Mouse (Mus musculus) embryonic facial prominence, embryonic 10.5 days (tissue): ENCODE data around the gene Exoc4. TPM values are rescaled to one million over a fixed set of nuclear protein-coding genes. Genes with fewer than 3 reads are reported as not detected.

Experiments used
- DNase-seq: peaks from one replicate; pipeline ENCODE4 v3.0.0-alpha.2; 2017; ENCODE audit warnings: low spot score
- H3K27ac ChIP-seq: fragments of 300-500 bp; sonication (generic); replicated peaks from 2 replicates; pipeline ENCODE4 v1.5.1; 2016; ENCODE audit warnings: mild to moderate bottlenecking
- H3K27me3 ChIP-seq: fragments of 300-500 bp; sonication (generic); replicated peaks from 2 replicates; pipeline ENCODE4 v1.6.1; 2016; ENCODE audit warnings: low read depth, mild to moderate bottlenecking; ENCODE audit not compliant: poor library complexity, severe bottlenecking
- H3K36me3 ChIP-seq: fragments of 300-500 bp; sonication (generic); replicated peaks from 2 replicates; pipeline ENCODE4 v1.6.1; 2016; ENCODE audit warnings: mild to moderate bottlenecking, moderate library complexity
- H3K4me1 ChIP-seq: fragments of 300-500 bp; sonication (generic); 2 replicates; pipeline ENCODE4 v1.6.1; 2016
- H3K4me3 ChIP-seq: fragments of 300-500 bp; sonication (generic); 2 replicates; pipeline ENCODE4 v1.5.1; 2016; ENCODE audit warnings: mild to moderate bottlenecking, moderate library complexity
- H3K9me3 ChIP-seq: fragments of 300-500 bp; sonication (generic); 2 replicates; pipeline ENCODE4 v1.6.1; 2016; ENCODE audit warnings: mild to moderate bottlenecking
- WGBS: fragments of 180-500 bp; shearing (Covaris S2); methylation state at CpG from one replicate; pipeline ENCODE4 v1.1.7; 2016; 5-methylcytosine and 5-hydroxymethylcytosine counted together
- polyA plus RNA-seq: library from polyadenylated mRNA; unstranded; fragments of >200 nt; fragmentation: Nextera tagmentation; extraction: Ambion mirVana; gene quantifications from 2 replicates; pipeline ENCODE4 v1.2.1, GENCODE M21; 2016

Exoc4 gene
- polyA plus RNA-seq, 1 experiment from 2014 or later, result 32.1 TPM

- no peaks in the 10 kb centered on the region for H3K36me3 ChIP-seq
- no peaks in the 10 kb centered on the region for H3K27me3 ChIP-seq
- no peak overlapping the region for H3K27ac ChIP-seq
- no peak for DNase-seq
- no peaks in the 10 kb centered on the region for H3K4me1 ChIP-seq
- no peaks in the 10 kb centered on the region for H3K9me3 ChIP-seq
- no peak overlapping the region for H3K4me3 ChIP-seq
- 90% methylated on average over 2 of the region's 2 CpGs for WGBS
These were observed 204.9 kb downstream of the Exoc4 start for GRCm38 (mm10) chr6:33453810-33454209.

- H3K27me3 ChIP-seq, result no peaks in the 10 kb centered on the region
- no peak overlapping the region for H3K4me3 ChIP-seq
- WGBS, result 64% methylated on average over 2 of the region's 2 CpGs
- no peak for DNase-seq
- no peaks in the 10 kb centered on the region for H3K9me3 ChIP-seq
- no peaks in the 10 kb centered on the region for H3K4me1 ChIP-seq
- no peaks in the 10 kb centered on the region for H3K36me3 ChIP-seq
- H3K27ac ChIP-seq, result no peak overlapping the region
These were observed 205.5 kb downstream of the Exoc4 start for GRCm38 (mm10) chr6:33454354-33454753.

GRCm38 (mm10) chr6:33455238-33455637, 206.4 kb downstream of the Exoc4 start:
- Histone ChIP-seq H3K27ac (no peak overlapping the region), H3K9me3 (no peaks in the 10 kb centered on the region), H3K4me1 (no peaks in the 10 kb centered on the region), H3K27me3 (no peaks in the 10 kb centered on the region), H3K36me3 (no peaks in the 10 kb centered on the region), H3K4me3 (no peak overlapping the region)
- 92% methylated on average over 1 of the region's 1 CpGs for WGBS
- DNase-seq, result no peak

GRCm38 (mm10) chr6:33464862-33465261, 216.0 kb downstream of the Exoc4 start:
- DNase-seq, result no peak
- 87% methylated on average over 3 of the region's 3 CpGs for WGBS
- Histone ChIP-seq H3K27ac (no peak overlapping the region), H3K4me1 (no peaks in the 10 kb centered on the region), H3K36me3 (no peaks in the 10 kb centered on the region), H3K4me3 (no peak overlapping the region), H3K27me3 (no peaks in the 10 kb centered on the region), H3K9me3 (no peaks in the 10 kb centered on the region)

- no peak for DNase-seq
- Histone ChIP-seq H3K36me3 (no peaks in the 10 kb centered on the region), H3K27ac (no peak overlapping the region), H3K27me3 (no peaks in the 10 kb centered on the region), H3K4me1 (no peaks in the 10 kb centered on the region), H3K4me3 (no peak overlapping the region), H3K9me3 (no peaks in the 10 kb centered on the region)
- 80% methylated on average over 3 of the region's 3 CpGs for WGBS
These were observed 216.5 kb downstream of the Exoc4 start for GRCm38 (mm10) chr6:33465392-33465791.

GRCm38 (mm10) chr6:33466168-33466839, 217.4 kb downstream of the Exoc4 start:
- Histone ChIP-seq H3K4me3 (no peak overlapping the region), H3K4me1 (no peaks in the 10 kb centered on the region), H3K36me3 (no peaks in the 10 kb centered on the region), H3K9me3 (no peaks in the 10 kb centered on the region), H3K27me3 (no peaks in the 10 kb centered on the region), H3K27ac (no peak overlapping the region)
- 89% methylated on average over 5 of the region's 5 CpGs for WGBS
- DNase-seq, result no peak

- H3K36me3 ChIP-seq, result no peaks in the 10 kb centered on the region
- H3K27me3 ChIP-seq, result no peaks in the 10 kb centered on the region
- no peaks in the 10 kb centered on the region for H3K9me3 ChIP-seq
- WGBS, result 91% methylated on average over 5 of the region's 5 CpGs
- DNase-seq, result no peak
- no peaks in the 10 kb centered on the region for H3K4me1 ChIP-seq
- H3K4me3 ChIP-seq, result no peak overlapping the region
- no peak overlapping the region for H3K27ac ChIP-seq
These were observed 219.6 kb downstream of the Exoc4 start for GRCm38 (mm10) chr6:33468480-33468879.

GRCm38 (mm10) chr6:33476134-33476533, 227.2 kb downstream of the Exoc4 start:
- Histone ChIP-seq H3K4me1 (no peaks in the 10 kb centered on the region), H3K9me3 (no peaks in the 10 kb centered on the region), H3K27ac (no peak overlapping the region), H3K27me3 (no peaks in the 10 kb centered on the region), H3K4me3 (no peak overlapping the region), H3K36me3 (no peaks in the 10 kb centered on the region)
- DNase-seq, result no peak
- WGBS, result 87% methylated on average over 2 of the region's 2 CpGs

- H3K4me1 ChIP-seq, result no peaks in the 10 kb centered on the region
- no peak for DNase-seq
- H3K4me3 ChIP-seq, result no peak overlapping the region
- no peaks in the 10 kb centered on the region for H3K36me3 ChIP-seq
- H3K27ac ChIP-seq, result no peak overlapping the region
- 85% methylated on average over 9 of the region's 9 CpGs for WGBS
- no peaks in the 10 kb centered on the region for H3K9me3 ChIP-seq
- H3K27me3 ChIP-seq, result no peaks in the 10 kb centered on the region
These were observed 235.7 kb downstream of the Exoc4 start for GRCm38 (mm10) chr6:33484568-33484967.

GRCm38 (mm10) chr6:33489788-33490187, 240.9 kb downstream of the Exoc4 start:
- no peak overlapping the region for H3K27ac ChIP-seq
- H3K4me1 ChIP-seq, result no peaks in the 10 kb centered on the region
- DNase-seq, result no peak
- H3K27me3 ChIP-seq, result no peaks in the 10 kb centered on the region
- WGBS, result 90% methylated on average over 2 of the region's 2 CpGs
- H3K36me3 ChIP-seq, result no peaks in the 10 kb centered on the region
- no peaks in the 10 kb centered on the region for H3K9me3 ChIP-seq
- H3K4me3 ChIP-seq, result no peak overlapping the region

- Histone ChIP-seq H3K36me3 (peaks cover 6% of the 10 kb centered on the region; the same call in 1 of the 2 replicates), H3K27ac (no peak overlapping the region), H3K4me1 (peaks cover 20% of the 10 kb centered on the region), H3K9me3 (no peaks in the 10 kb centered on the region), H3K4me3 (no peak overlapping the region), H3K27me3 (no peaks in the 10 kb centered on the region)
- no peak for DNase-seq
- 65% methylated on average over 6 of the region's 6 CpGs for WGBS
These were observed 247.4 kb downstream of the Exoc4 start for GRCm38 (mm10) chr6:33496141-33496855.

- Histone ChIP-seq H3K36me3 (peaks cover 6% of the 10 kb centered on the region; the same call in 1 of the 2 replicates), H3K27ac (no peak overlapping the region), H3K9me3 (no peaks in the 10 kb centered on the region), H3K4me1 (peaks cover 20% of the 10 kb centered on the region), H3K4me3 (no peak overlapping the region), H3K27me3 (no peaks in the 10 kb centered on the region)
- DNase-seq, result no peak
These were observed 248.5 kb downstream of the Exoc4 start for GRCm38 (mm10) chr6:33497348-33497747.

GRCm38 (mm10) chr6:33502388-33502787, 253.5 kb downstream of the Exoc4 start:
- H3K4me1 ChIP-seq, result peaks cover 7% of the 10 kb centered on the region; the same call in 1 of the 2 replicates
- peaks cover 6% of the 10 kb centered on the region; the same call in 1 of the 2 replicates for H3K36me3 ChIP-seq
- no peak for DNase-seq
- H3K4me3 ChIP-seq, result no peak overlapping the region
- WGBS, result 54% methylated on average over 4 of the region's 4 CpGs
- H3K9me3 ChIP-seq, result no peaks in the 10 kb centered on the region
- no peaks in the 10 kb centered on the region for H3K27me3 ChIP-seq
- H3K27ac ChIP-seq, result no peak overlapping the region
